Mouse (Mus musculus) kidney, embryonic 15.5 days (tissue): ENCODE data around the gene Olfr493. TPM values are rescaled to one million over a fixed set of nuclear protein-coding genes. Genes with fewer than 3 reads are reported as not detected.

Source experiments
- ATAC-seq: fragments of 200-750 bp; cut with Nextera tagmentation; replicated peaks from 2 replicates; pipeline ENCODE4 v1.8.0; 2017; ENCODE audit warnings: moderate TSS enrichment; ENCODE audit not compliant: low FRiP score
- H3K27ac ChIP-seq: fragments of 300-500 bp; sonication (generic); 2 replicates; pipeline ENCODE4 v1.5.1; 2015; ENCODE audit warnings: mild to moderate bottlenecking, inconsistent platforms
- H3K27me3 ChIP-seq: fragments of 300-500 bp; sonication (generic); 2 replicates; pipeline ENCODE4 v1.6.1; 2015; ENCODE audit warnings: inconsistent platforms
- H3K36me3 ChIP-seq: fragments of 300-500 bp; sonication (generic); 2 replicates; pipeline ENCODE4 v1.6.1; 2015; ENCODE audit warnings: inconsistent platforms
- H3K4me1 ChIP-seq: fragments of 300-500 bp; sonication (generic); 2 replicates; pipeline ENCODE4 v1.6.1; 2015; ENCODE audit warnings: inconsistent platforms
- H3K4me2 ChIP-seq: fragments of 300-500 bp; sonication (generic); 2 replicates; pipeline ENCODE4 v1.6.1; 2015; ENCODE audit warnings: moderate library complexity, mild to moderate bottlenecking, inconsistent platforms
- H3K4me3 ChIP-seq: fragments of 300-500 bp; sonication (generic); replicated peaks from 2 replicates; pipeline ENCODE4 v1.5.1; 2015; ENCODE audit warnings: mild to moderate bottlenecking, inconsistent platforms
- H3K9ac ChIP-seq: fragments of 300-500 bp; sonication (generic); 2 replicates; pipeline ENCODE4 v1.6.1; 2015; ENCODE audit warnings: mild to moderate bottlenecking, inconsistent platforms
- H3K9me3 ChIP-seq: fragments of 300-500 bp; sonication (generic); replicated peaks from 2 replicates; pipeline ENCODE4 v1.6.1; 2016; ENCODE audit warnings: inconsistent platforms
- WGBS: fragments of 180-500 bp; shearing (Covaris S2); methylation state at CpG from one replicate; pipeline ENCODE4 v1.1.7; 2015; ENCODE audit warnings: mixed read lengths; 5-methylcytosine and 5-hydroxymethylcytosine counted together
- polyA plus RNA-seq: library from polyadenylated mRNA; unstranded; fragments of >200 nt; fragmentation: Nextera tagmentation; extraction: Ambion mirVana; gene quantifications from 2 replicates; pipeline ENCODE4 v1.2.1, GENCODE M21; 2015

Gene Olfr493
- not detected in 2 replicates for polyA plus RNA-seq

DNA sequence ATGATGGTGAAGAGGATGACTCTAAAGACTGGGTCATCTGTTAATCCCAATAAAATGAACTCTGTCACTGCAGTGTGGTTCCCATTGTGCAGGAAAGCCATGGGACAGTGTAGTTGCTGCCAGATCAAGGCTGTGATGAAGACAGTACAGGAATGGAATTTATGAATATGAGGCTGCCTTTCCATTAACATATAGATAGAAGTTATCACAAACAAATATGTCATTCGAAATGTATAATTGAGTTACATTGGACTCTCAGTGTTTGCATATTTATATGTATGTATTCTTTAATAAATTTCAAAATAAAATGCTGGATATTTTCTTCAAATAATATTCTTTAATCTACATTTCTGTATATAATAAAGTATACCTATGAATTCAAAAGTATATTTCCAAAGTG lies at the start of gene Olfr493:
Gene Olfr493 (minus strand): TSS at position 101 of the 400 bp plus-strand sequence.
- Histone ChIP-seq H3K4me2 (no peak within 1 kb of the TSS), H3K4me3 (no peak within 1 kb of the TSS), H3K4me1 (no peaks in the 10 kb centered on the region), H3K27ac (no peak within 1 kb of the TSS), H3K9me3 (no peaks in the 10 kb centered on the region), H3K9ac (no peak within 1 kb of the TSS), H3K27me3 (no peaks in the 10 kb centered on the region), H3K36me3 (no peaks in the 10 kb centered on the region)
- ATAC-seq = no peak
- WGBS = 60% methylated on average over 1 of the region's 1 CpGs

DNA sequence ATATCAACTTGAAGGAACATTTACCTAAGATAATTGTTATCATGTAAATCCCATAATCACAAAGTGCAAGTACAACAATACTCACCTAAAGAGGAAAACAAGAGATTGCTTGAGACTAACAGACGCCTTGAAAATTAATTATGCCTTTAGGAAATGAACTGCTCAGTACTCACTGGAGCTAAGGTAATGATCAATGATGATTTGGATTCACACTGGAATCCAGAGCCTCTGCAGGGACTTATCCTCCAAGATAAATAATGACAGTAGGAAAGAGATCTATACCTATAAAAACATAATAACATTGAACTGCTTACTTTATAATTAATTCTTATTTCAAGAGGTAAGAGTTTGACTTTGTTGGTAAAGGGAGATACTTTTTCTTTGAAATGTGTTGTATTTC lies 46.1 kb upstream of the Olfr493 start, which contains the start of gene Olfr495:
Gene Olfr495 (plus strand): TSS at position 301 of the 400 bp plus-strand sequence.
- no peak within 1 kb of the TSS for H3K27ac ChIP-seq
- no peak within 1 kb of the TSS for H3K4me2 ChIP-seq
- H3K9ac ChIP-seq = no peak within 1 kb of the TSS
- no peaks in the 10 kb centered on the region for H3K36me3 ChIP-seq
- no peak for ATAC-seq
- no peaks in the 10 kb centered on the region for H3K9me3 ChIP-seq
- H3K4me1 ChIP-seq = no peaks in the 10 kb centered on the region
- H3K4me3 ChIP-seq = no peak within 1 kb of the TSS
- whole genome bisulfite sequencing = 58% methylated on average over 1 of the region's 1 CpGs
- H3K27me3 ChIP-seq = no peaks in the 10 kb centered on the region

DNA sequence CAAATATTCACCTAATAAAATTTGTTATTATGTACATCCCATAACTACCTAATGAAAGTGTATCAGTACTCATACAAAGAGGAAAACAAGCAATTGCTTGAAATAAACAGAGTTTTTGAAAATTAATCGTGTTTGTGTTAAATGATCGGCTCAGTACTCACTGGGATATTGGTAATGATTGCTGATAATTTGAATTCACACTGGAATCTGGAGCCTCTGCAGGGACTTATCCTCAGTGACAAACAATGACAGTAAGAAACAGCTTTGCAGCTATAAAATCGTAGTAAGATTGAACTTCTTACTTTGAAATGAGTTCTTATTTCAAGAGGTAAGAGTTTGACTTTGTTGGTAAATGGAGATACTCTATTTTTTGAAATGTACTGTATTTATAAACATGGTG lies 18.3 kb upstream of the Olfr493 start, which contains the start of gene Olfr494:
Gene Olfr494 (plus strand): TSS at position 301 of the 400 bp plus-strand sequence.
- Histone ChIP-seq H3K9ac (no peak within 1 kb of the TSS), H3K27ac (no peak within 1 kb of the TSS), H3K36me3 (no peaks in the 10 kb centered on the region), H3K4me3 (no peak within 1 kb of the TSS), H3K4me2 (no peak within 1 kb of the TSS), H3K9me3 (no peaks in the 10 kb centered on the region; the same call in 1 of the 2 replicates), H3K4me1 (no peaks in the 10 kb centered on the region), H3K27me3 (no peaks in the 10 kb centered on the region)
- 82% methylated on average over 3 of the region's 3 CpGs for WGBS
- no peak for ATAC-seq

DNA sequence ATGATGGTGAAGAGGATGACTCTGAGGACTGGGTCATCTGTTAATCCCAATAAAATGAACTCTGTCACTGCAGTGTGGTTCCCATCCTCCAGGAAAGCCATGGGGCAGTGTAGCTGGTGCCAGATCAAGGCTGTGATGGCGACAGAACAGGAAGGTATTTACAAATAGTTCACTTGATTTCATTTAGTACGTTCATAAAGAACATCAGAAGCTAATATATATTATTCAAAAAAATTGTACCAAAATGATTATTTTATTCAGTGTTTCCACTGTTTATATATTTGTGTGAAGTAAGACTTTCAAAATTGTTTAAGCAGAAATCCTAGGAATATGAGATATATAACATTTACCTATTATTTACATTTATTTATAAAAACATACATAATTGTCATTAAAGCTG lies 23.2 kb downstream of the Olfr493 start, which contains the start of gene Olfr492:
Gene Olfr492 (minus strand): TSS at position 101 of the 400 bp plus-strand sequence.
- H3K9me3 ChIP-seq = no peaks in the 10 kb centered on the region
- no peaks in the 10 kb centered on the region for H3K36me3 ChIP-seq
- ATAC-seq = no peak
- H3K4me3 ChIP-seq = no peak within 1 kb of the TSS
- no peak within 1 kb of the TSS for H3K4me2 ChIP-seq
- H3K27ac ChIP-seq = no peak within 1 kb of the TSS
- 76% methylated on average over 2 of the region's 2 CpGs for whole genome bisulfite sequencing
- H3K9ac ChIP-seq = no peak within 1 kb of the TSS
- H3K27me3 ChIP-seq = no peaks in the 10 kb centered on the region
- H3K4me1 ChIP-seq = no peaks in the 10 kb centered on the region

DNA sequence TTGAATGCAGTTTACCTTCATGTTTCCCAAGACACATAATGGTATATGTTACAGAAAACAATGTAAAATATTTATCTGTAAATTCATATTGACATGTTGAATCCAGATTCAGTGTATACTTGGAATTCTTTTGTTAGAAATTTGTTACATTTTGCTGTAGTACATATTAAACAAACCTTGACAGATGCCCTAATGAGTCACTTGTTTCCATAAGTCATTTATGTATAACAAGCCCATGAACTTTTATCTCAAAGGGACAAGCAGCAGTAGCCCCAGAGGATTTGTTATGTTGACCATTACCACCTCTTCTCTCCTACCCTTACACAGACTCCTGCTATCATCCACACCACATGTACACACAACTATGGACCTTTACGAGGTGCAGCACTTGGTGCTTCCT lies 33.6 kb downstream of the Olfr493 start, which contains the start of gene Olfr491:
Gene Olfr491 (plus strand): TSS at position 301 of the 400 bp plus-strand sequence.
- Histone ChIP-seq H3K27me3 (no peaks in the 10 kb centered on the region), H3K36me3 (no peaks in the 10 kb centered on the region), H3K27ac (no peak within 1 kb of the TSS), H3K9me3 (no peaks in the 10 kb centered on the region), H3K4me2 (no peak within 1 kb of the TSS), H3K4me3 (no peak within 1 kb of the TSS), H3K4me1 (no peaks in the 10 kb centered on the region), H3K9ac (no peak within 1 kb of the TSS)
- WGBS = 70% methylated on average over 1 of the region's 1 CpGs
- no peak for ATAC-seq

Other genes starting within 250 kb of the Olfr493 start
- gene Olfr482, start 249.4 kb downstream of the Olfr493 start, polyA plus RNA-seq = 0.06 TPM in 1 of 2 replicates, not detected in the other
- gene Olfr483, start 246.1 kb downstream of the Olfr493 start, polyA plus RNA-seq = not detected in 2 replicates
- gene Olfr484, start 219.5 kb downstream of the Olfr493 start, polyA plus RNA-seq = not detected in 2 replicates
- gene Olfr485, start 187.1 kb downstream of the Olfr493 start, polyA plus RNA-seq = not detected in 2 replicates
- not detected in 2 replicates for gene Olfr486, start 174.2 kb downstream of the Olfr493 start, polyA plus RNA-seq
- gene Olfr487, start 132.3 kb downstream of the Olfr493 start, polyA plus RNA-seq = not detected in 2 replicates
- gene Olfr488, start 88.6 kb downstream of the Olfr493 start, polyA plus RNA-seq = not detected in 2 replicates
- gene Olfr490, start 58.0 kb downstream of the Olfr493 start, polyA plus RNA-seq = not detected in 2 replicates
- gene Olfr491, start 33.5 kb downstream of the Olfr493 start, polyA plus RNA-seq = not detected in 2 replicates
- not detected in 2 replicates for gene Olfr492, start 23.3 kb downstream of the Olfr493 start, polyA plus RNA-seq
- gene Olfr494, start 18.4 kb upstream of the Olfr493 start, polyA plus RNA-seq = not detected in 2 replicates
- gene Olfr495, start 46.2 kb upstream of the Olfr493 start, polyA plus RNA-seq = not detected in 2 replicates
- gene Olfr497, start 73.4 kb upstream of the Olfr493 start, polyA plus RNA-seq = not detected in 2 replicates
- gene Olfr498, start 118.3 kb upstream of the Olfr493 start, polyA plus RNA-seq = not detected in 2 replicates
- not detected in 2 replicates for gene Olfr502, start 178.1 kb upstream of the Olfr493 start, polyA plus RNA-seq
- not detected in 2 replicates for gene Olfr503, start 197.5 kb upstream of the Olfr493 start, polyA plus RNA-seq
- gene Olfr504, start 218.8 kb upstream of the Olfr493 start, polyA plus RNA-seq = not detected in 2 replicates